Mouse (Mus musculus): Measurements from ENCODE around the gene Fcer1g.

DNA sequence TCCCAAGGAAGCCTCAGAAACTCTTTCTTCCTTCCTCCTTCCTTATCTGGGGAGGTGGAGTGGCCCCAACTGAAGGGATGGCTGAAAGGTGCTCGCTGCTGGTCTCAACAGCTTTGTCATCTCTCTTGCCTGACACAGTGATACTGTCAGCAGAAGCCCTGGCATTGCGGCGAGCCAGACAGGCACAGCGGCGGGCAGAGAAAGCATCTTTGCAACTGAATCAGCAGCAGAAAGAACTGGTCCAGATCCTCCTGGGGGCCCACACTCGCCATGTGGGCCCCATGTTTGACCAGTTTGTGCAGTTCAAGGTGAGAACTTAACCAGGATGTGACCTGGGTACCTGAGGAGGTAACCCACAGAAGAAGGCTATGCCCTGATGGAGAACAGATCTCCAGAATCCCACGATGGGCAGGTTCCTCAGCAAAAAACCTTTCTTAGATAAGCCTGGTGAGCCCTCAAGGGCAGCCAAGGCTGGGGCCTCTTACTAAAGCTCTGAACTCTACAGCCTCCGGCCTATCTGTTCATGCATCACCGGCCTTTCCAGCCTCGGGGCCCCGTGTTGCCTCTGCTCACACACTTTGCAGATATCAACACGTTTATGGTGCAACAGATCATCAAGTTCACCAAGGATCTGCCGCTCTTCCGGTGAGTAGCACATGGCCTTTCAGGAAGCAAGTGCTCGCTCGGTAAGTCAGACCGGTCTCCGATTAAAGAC lies 17.8 kb downstream of the Fcer1g start:
- TF ChIP-seq CTCF (IDR thresholded peaks at IDR 0.05; ENCODE audit: low read depth, low read length) (no peak), GATA1 (IDR thresholded peaks at IDR 0.05; ENCODE audit: borderline replicate concordance, low read length) (no peak), POLR2AphosphoS5 (IDR thresholded peaks at IDR 0.05; ENCODE audit: insufficient replicate concordance, low read depth, low read length) (no peak)

All from G1E (cell line).